Mouse (Mus musculus) heart, embryonic 13.5 days (tissue): Measurements from ENCODE around the gene Ppp2r5c. TPM values are rescaled to one million over a fixed set of nuclear protein-coding genes. Genes with fewer than 3 reads are reported as not detected.

Experiments used
- ATAC-seq: fragments of 200-750 bp; cut with Nextera tagmentation; 2 replicates; pipeline ENCODE4 v1.8.0; 2017; ENCODE audit warnings: moderate TSS enrichment; ENCODE audit not compliant: insufficient number of reproducible peaks, low FRiP score, low TSS enrichment; ENCODE audit errors: extremely low read depth
- H3K27ac ChIP-seq: fragments of 300-500 bp; sonication (generic); replicated peaks from 2 replicates; pipeline ENCODE4 v1.5.1; 2015; ENCODE audit warnings: moderate library complexity, mild to moderate bottlenecking, inconsistent platforms
- H3K27me3 ChIP-seq: fragments of 300-500 bp; sonication (generic); replicated peaks from 2 replicates; pipeline ENCODE4 v1.6.1; 2015; ENCODE audit warnings: mild to moderate bottlenecking, inconsistent platforms
- H3K36me3 ChIP-seq: fragments of 300-500 bp; sonication (generic); 2 replicates; pipeline ENCODE4 v1.6.1; 2015; ENCODE audit warnings: mild to moderate bottlenecking, inconsistent platforms
- H3K4me1 ChIP-seq: fragments of 300-500 bp; sonication (generic); 2 replicates; pipeline ENCODE4 v1.6.1; 2015; ENCODE audit warnings: inconsistent platforms
- H3K4me2 ChIP-seq: fragments of 300-500 bp; sonication (generic); 2 replicates; pipeline ENCODE4 v1.6.1; 2015; ENCODE audit warnings: inconsistent platforms, mild to moderate bottlenecking, moderate library complexity
- H3K4me3 ChIP-seq: fragments of 300-500 bp; sonication (generic); 2 replicates; pipeline ENCODE4 v1.5.1; 2015; ENCODE audit warnings: moderate library complexity, mild to moderate bottlenecking, inconsistent platforms
- H3K9ac ChIP-seq: fragments of 300-500 bp; sonication (generic); 2 replicates; pipeline ENCODE4 v1.6.1; 2015; ENCODE audit warnings: inconsistent platforms, mild to moderate bottlenecking, moderate library complexity
- H3K9me3 ChIP-seq: fragments of 300-500 bp; sonication (generic); 2 replicates; pipeline ENCODE4 v1.6.1; 2016; ENCODE audit warnings: inconsistent platforms
- whole genome bisulfite sequencing: fragments of 180-500 bp; shearing (Covaris S2); methylation state at CpG from one replicate; pipeline ENCODE4 v1.1.7; 2015; ENCODE audit warnings: mixed read lengths; 5-methylcytosine and 5-hydroxymethylcytosine counted together
- polyA plus RNA-seq: library from polyadenylated mRNA; unstranded; fragments of >200 nt; fragmentation: Nextera tagmentation; extraction: Ambion mirVana; gene quantifications from 2 replicates; pipeline ENCODE4 v1.2.1, GENCODE M21; 2015

Gene Ppp2r5c
- polyA plus RNA-seq, 1 experiment from 2014 or later, result 113 TPM

- Histone ChIP-seq H3K27ac (0 out of 2 replicates have a peak overlapping the region, but pooled peaks have one; percentile 85), H3K4me3 (no peak overlapping the region), H3K9ac (no peak overlapping the region), H3K9me3 (no peaks in the 10 kb centered on the region), H3K36me3 (peaks cover 14% of the 10 kb centered on the region), H3K4me2 (no peak overlapping the region), H3K27me3 (no peaks in the 10 kb centered on the region), H3K4me1 (peaks cover 38% of the 10 kb centered on the region)
- WGBS, result 88% methylated on average over 12 of the region's 12 CpGs
- ATAC-seq, result no peak
Observed at GRCm38 (mm10) chr12:110489946-110490701, 43.2 kb downstream of the Ppp2r5c start.

GRCm38 (mm10) chr12:110492436-110492835 is 45.5 kb downstream of the Ppp2r5c start:
- H3K27ac ChIP-seq, result no peak overlapping the region
- H3K9me3 ChIP-seq, result no peaks in the 10 kb centered on the region
- ATAC-seq, result no peak
- H3K36me3 ChIP-seq, result peaks cover 15% of the 10 kb centered on the region
- H3K4me1 ChIP-seq, result peaks cover 50% of the 10 kb centered on the region
- H3K9ac ChIP-seq, result no peak overlapping the region
- no peak overlapping the region for H3K4me3 ChIP-seq
- no peak overlapping the region for H3K4me2 ChIP-seq
- no peaks in the 10 kb centered on the region for H3K27me3 ChIP-seq
- 86% methylated on average over 5 of the region's 5 CpGs for WGBS

DNA sequence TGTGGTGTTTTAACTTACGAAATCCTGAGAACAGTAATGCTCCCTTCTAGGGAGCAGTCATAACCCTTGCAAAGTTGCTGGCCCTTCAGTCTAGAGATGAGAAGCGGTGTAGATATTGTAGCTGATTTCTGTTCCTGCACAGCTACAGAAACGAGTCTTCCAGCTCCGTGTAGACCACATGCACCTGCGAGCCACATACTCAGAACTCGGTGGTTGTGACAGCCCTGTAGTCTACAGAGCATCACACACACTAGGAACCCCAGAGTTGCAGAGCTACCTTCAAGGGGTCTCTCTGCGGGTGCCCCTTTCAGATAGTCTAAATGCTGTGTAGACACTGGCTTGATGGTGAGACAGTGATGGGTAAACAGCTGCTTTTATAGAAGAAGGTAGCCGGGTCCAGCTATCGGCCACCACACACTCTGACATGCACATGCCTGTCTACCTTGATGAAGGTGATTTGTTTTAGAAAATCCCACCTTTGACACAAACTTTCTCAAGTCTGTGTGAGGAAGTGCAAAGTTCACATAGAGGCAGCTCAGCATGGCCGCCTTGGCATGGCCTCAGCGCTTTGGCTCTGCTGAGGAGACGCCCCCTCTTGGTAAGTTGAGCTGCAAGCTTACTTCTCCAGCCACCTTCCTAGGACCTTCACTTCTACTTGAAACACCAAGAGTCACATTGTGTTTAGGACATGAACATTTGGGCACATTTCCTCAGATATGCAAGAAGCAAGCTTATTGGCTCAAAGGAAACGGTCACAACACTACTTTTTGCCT is 46.9 kb downstream of the Ppp2r5c start:
- no peak overlapping the region for H3K4me3 ChIP-seq
- no peak for ATAC-seq
- no peak overlapping the region for H3K4me2 ChIP-seq
- H3K9ac ChIP-seq, result no peak overlapping the region
- no peaks in the 10 kb centered on the region for H3K27me3 ChIP-seq
- WGBS, result 90% methylated on average over 13 of the region's 13 CpGs
- H3K4me1 ChIP-seq, result peaks cover 50% of the 10 kb centered on the region
- H3K9me3 ChIP-seq, result no peaks in the 10 kb centered on the region
- H3K27ac ChIP-seq, result no peak overlapping the region
- H3K36me3 ChIP-seq, result peaks cover 15% of the 10 kb centered on the region

- ATAC-seq, result no peak
- WGBS, result 49% methylated on average over 2 of the region's 2 CpGs
- Histone ChIP-seq H3K36me3 (peaks cover 15% of the 10 kb centered on the region), H3K4me3 (no peak overlapping the region), H3K27ac (no peak overlapping the region), H3K4me2 (no peak overlapping the region), H3K27me3 (no peaks in the 10 kb centered on the region), H3K9ac (no peak overlapping the region), H3K4me1 (peaks cover 50% of the 10 kb centered on the region), H3K9me3 (no peaks in the 10 kb centered on the region)
Observed at GRCm38 (mm10) chr12:110494846-110495245, 47.9 kb downstream of the Ppp2r5c start.

- H3K4me1 ChIP-seq, result peaks cover 55% of the 10 kb centered on the region
- 91% methylated on average over 8 of the region's 8 CpGs for WGBS
- H3K27ac ChIP-seq, result peak overlapping the region; percentile 85; the same call in 1 of the 2 replicates
Observed at GRCm38 (mm10) chr12:110495260-110495659, 48.3 kb downstream of the Ppp2r5c start.

DNA sequence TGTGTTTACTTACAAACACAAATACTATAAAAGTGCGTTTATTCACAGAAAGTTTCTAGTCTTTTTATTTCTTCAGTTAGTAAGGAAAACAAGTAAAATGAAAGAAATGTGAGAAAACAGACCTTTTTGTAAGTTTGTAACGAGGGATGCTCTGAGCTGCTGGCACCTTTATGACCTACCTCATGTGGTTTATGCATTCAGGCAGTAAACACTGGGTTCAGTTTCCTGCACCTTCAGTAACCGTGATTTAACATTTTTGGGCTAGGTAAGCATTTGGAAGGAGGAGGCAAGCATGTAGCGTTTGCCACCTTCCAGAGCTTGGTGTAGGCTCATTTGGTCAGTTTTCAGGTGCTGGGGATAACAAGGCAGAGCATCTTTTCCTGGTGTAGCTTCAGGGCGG is 49.1 kb downstream of the Ppp2r5c start:
- Histone ChIP-seq H3K9me3 (no peaks in the 10 kb centered on the region), H3K27ac (peak overlapping the region; percentile 85), H3K4me2 (peak overlapping the region; percentile 24), H3K36me3 (peaks cover 5% of the 10 kb centered on the region), H3K9ac (no peak overlapping the region; the same call in 1 of the 2 replicates), H3K27me3 (no peaks in the 10 kb centered on the region), H3K4me1 (peaks cover 60% of the 10 kb centered on the region), H3K4me3 (no peak overlapping the region)
- no peak for ATAC-seq
- 56% methylated on average over 5 of the region's 5 CpGs for whole genome bisulfite sequencing

More at GRCm38 (mm10) chr12:110495260-110495659, 48.3 kb downstream of the Ppp2r5c start:
- H3K27me3 ChIP-seq, result no peaks in the 10 kb centered on the region
- H3K36me3 ChIP-seq, result peaks cover 11% of the 10 kb centered on the region
- H3K4me2 ChIP-seq, result no peak overlapping the region
- H3K4me3 ChIP-seq, result no peak overlapping the region
- no peak overlapping the region for H3K9ac ChIP-seq
- no peak for ATAC-seq
- no peaks in the 10 kb centered on the region for H3K9me3 ChIP-seq

- no peaks in the 10 kb centered on the region for H3K9me3 ChIP-seq
- H3K4me2 ChIP-seq, result peak overlapping the region; percentile 24
- peaks cover 3% of the 10 kb centered on the region; the same call in 1 of the 2 replicates for H3K36me3 ChIP-seq
- no peak for ATAC-seq
- H3K9ac ChIP-seq, result peak overlapping the region; percentile 0
- H3K27ac ChIP-seq, result peak overlapping the region; percentile 85
- WGBS, result 30% methylated on average over 3 of the region's 3 CpGs
- H3K4me3 ChIP-seq, result no peak overlapping the region
- H3K27me3 ChIP-seq, result no peaks in the 10 kb centered on the region
- H3K4me1 ChIP-seq, result peaks cover 68% of the 10 kb centered on the region
Observed at GRCm38 (mm10) chr12:110497013-110497412, 50.1 kb downstream of the Ppp2r5c start.

GRCm38 (mm10) chr12:110497485-110497884 is 50.6 kb downstream of the Ppp2r5c start:
- peak overlapping the region; percentile 0 for H3K9ac ChIP-seq
- H3K27me3 ChIP-seq, result no peaks in the 10 kb centered on the region
- H3K9me3 ChIP-seq, result no peaks in the 10 kb centered on the region
- 56% methylated on average over 8 of the region's 8 CpGs for WGBS
- H3K4me2 ChIP-seq, result no peak overlapping the region
- H3K4me3 ChIP-seq, result no peak overlapping the region
- H3K36me3 ChIP-seq, result peaks cover 3% of the 10 kb centered on the region; the same call in 1 of the 2 replicates
- peak overlapping the region; percentile 85 for H3K27ac ChIP-seq
- peaks cover 73% of the 10 kb centered on the region for H3K4me1 ChIP-seq
- ATAC-seq, result no peak

- Histone ChIP-seq H3K4me2 (peak overlapping the region; percentile 41), H3K4me3 (0 out of 2 replicates have a peak overlapping the region, but pooled peaks have one; percentile 7), H3K9ac (peak overlapping the region; percentile 62), H3K9me3 (no peaks in the 10 kb centered on the region), H3K36me3 (peaks cover 3% of the 10 kb centered on the region; the same call in 1 of the 2 replicates), H3K27me3 (no peaks in the 10 kb centered on the region), H3K27ac (peak overlapping the region; percentile 85), H3K4me1 (peaks cover 83% of the 10 kb centered on the region)
- no peak for ATAC-seq
- 75% methylated on average over 22 of the region's 22 CpGs for WGBS
Observed at GRCm38 (mm10) chr12:110498283-110499224, 51.6 kb downstream of the Ppp2r5c start.

GRCm38 (mm10) chr12:110499225-110499992 is 52.5 kb downstream of the Ppp2r5c start:
- Histone ChIP-seq H3K9ac (peak overlapping the region; percentile 62), H3K36me3 (peaks cover 3% of the 10 kb centered on the region; the same call in 1 of the 2 replicates), H3K4me2 (peak overlapping the region; percentile 41), H3K27me3 (no peaks in the 10 kb centered on the region), H3K4me3 (0 out of 2 replicates have a peak overlapping the region, but pooled peaks have one; percentile 7), H3K27ac (peak overlapping the region; percentile 85), H3K9me3 (no peaks in the 10 kb centered on the region), H3K4me1 (peaks cover 90% of the 10 kb centered on the region)
- WGBS, result 47% methylated on average over 14 of the region's 14 CpGs
- no peak for ATAC-seq
